Mouse (Mus musculus): ENCODE data around the gene Hdgfl3. TPM values are rescaled to one million over a fixed set of nuclear protein-coding genes. Genes with fewer than 3 reads are reported as not detected.
"Not testable (repeated sequence)": the region's sequence is repeated elsewhere in the genome, so short reads cannot be mapped to it uniquely, and the experiment has no call there.

The Hdgfl3 gene
- total and polyA plus RNA-seq, 2 experiments from 2014 or later, result 68.1 to 136 TPM

DNA sequence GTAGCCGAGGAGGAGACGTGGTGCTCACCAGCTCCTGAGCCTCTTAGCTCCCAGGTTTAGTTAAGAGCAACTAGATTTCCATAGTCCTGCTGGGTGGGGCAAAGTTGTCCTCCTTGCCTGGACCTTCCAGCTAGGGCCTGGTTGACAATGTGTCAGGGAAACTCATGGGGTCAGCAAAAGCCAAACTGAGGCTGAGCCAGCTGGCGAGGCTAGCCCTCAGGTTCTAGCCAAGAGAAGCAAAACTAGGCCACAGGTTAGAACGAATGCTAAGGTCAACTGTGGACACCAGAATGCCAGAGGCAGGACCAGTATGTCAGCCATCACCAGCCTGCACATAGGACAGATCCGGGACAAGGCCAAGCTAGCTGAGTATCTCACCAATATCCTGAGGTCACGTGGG, 92.8 kb downstream of the Hdgfl3 start:
- TF ChIP-seq CTCF (IDR thresholded peaks at IDR 0.05), result no peak
- no peak overlapping the region for H3K27ac ChIP-seq (ENCODE audit: low read depth, low read length)
- no peaks in the 10 kb centered on the region for H3K9me3 ChIP-seq (ENCODE audit: low read length)
- ATAC-seq (ENCODE audit: low FRiP score) (no peak), DNase-seq (ENCODE audit: low spot score) (no peak)
- no peak overlapping the region for H3K4me2 ChIP-seq (ENCODE audit: low read depth, low read length, poor library complexity, severe bottlenecking)
- no peaks in the 10 kb centered on the region; the same call in 1 of the 2 replicates for H3K4me1 ChIP-seq (ENCODE audit: insufficient read depth, low read length)
- H3K27me3 ChIP-seq (ENCODE audit: insufficient read depth, low read length), result no peaks in the 10 kb centered on the region
- H3K36me3 ChIP-seq (ENCODE audit: insufficient read depth, low read length), result no peaks in the 10 kb centered on the region
- 87% methylated on average over 6 of the region's 6 CpGs for WGBS
- H3K9ac ChIP-seq (replicated peaks; ENCODE audit: low read length, poor library complexity, severe bottlenecking), result no peak overlapping the region
- no peak overlapping the region for H3K4me3 ChIP-seq (ENCODE audit: low read depth, low read length)

DNA sequence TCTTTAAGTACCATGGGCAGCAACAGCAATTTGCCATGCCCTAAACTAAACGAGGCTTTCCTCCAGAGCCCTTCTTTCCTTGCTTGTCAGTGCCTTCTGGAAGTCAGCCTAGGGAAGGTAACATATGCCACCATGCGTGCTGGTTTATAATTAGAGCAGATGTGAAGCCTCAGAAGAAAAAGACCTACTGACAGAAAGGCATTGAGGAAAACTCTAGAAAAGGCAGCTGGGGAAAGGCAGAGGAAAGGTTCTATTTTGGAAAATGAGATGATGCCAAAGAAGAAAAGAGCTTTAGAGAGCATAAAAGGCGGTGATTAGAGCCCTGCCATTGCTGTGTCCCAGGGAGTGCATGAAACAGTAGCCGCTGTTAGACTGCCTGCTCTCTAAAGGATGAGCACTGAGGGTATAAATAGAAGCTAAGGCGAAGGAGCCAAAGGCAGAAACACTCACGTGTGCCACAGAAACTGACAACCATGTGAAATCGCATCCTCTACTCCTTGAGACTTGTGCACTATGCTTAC, 93.6 kb downstream of the Hdgfl3 start:
- 46% methylated on average over 7 of the region's 7 CpGs for WGBS
- H3K4me1 ChIP-seq (ENCODE audit: insufficient read depth, low read length), result no peaks in the 10 kb centered on the region; the same call in 1 of the 2 replicates

DNA sequence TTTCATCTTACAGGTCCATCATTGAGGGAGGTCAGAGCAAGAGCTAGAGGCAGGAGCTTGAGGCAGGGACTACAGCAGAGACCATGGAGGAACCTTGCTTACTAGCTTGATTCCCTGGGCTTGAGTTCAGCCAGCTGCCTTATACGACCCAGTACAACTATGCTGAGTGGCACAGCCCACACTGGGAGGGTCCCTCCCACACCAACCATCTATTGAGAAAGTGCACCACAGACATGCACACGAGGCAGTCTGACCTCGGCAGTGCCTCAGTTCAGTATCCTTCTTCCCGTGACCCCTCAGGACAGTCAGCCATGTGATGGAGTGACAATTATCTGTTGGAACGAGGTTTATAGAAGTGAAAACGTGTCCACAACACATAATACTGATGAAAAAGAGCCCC, 94.5 kb downstream of the Hdgfl3 start:
- Histone ChIP-seq H3K9ac (replicated peaks; ENCODE audit: low read length, poor library complexity, severe bottlenecking) (no peak overlapping the region), H3K4me3 (ENCODE audit: low read depth, low read length) (no peak overlapping the region), H3K9me3 (ENCODE audit: low read length) (no peaks in the 10 kb centered on the region), H3K27me3 (ENCODE audit: insufficient read depth, low read length) (no peaks in the 10 kb centered on the region), H3K4me2 (ENCODE audit: low read depth, low read length, poor library complexity, severe bottlenecking) (no peak overlapping the region), H3K27ac (ENCODE audit: low read depth, low read length) (no peak overlapping the region), H3K36me3 (ENCODE audit: insufficient read depth, low read length) (no peaks in the 10 kb centered on the region), H3K4me1 (ENCODE audit: insufficient read depth, low read length) (no peaks in the 10 kb centered on the region; the same call in 1 of the 2 replicates)
- 76% methylated on average over 6 of the region's 6 CpGs for WGBS
- TF ChIP-seq CTCF (IDR thresholded peaks at IDR 0.05), result no peak
- DNase-seq (ENCODE audit: low spot score) (no peak), ATAC-seq (ENCODE audit: low FRiP score) (no peak)

More for the DNA sequence above, 93.6 kb downstream of the Hdgfl3 start:
- Histone ChIP-seq H3K4me2 (ENCODE audit: low read depth, low read length, poor library complexity, severe bottlenecking) (no peak overlapping the region), H3K27ac (ENCODE audit: low read depth, low read length) (peak overlapping the region; percentile 43; the same call in 1 of the 2 replicates), H3K27me3 (ENCODE audit: insufficient read depth, low read length) (no peaks in the 10 kb centered on the region), H3K4me3 (ENCODE audit: low read depth, low read length) (no peak overlapping the region), H3K9me3 (ENCODE audit: low read length) (no peaks in the 10 kb centered on the region), H3K36me3 (ENCODE audit: insufficient read depth, low read length) (no peaks in the 10 kb centered on the region), H3K9ac (replicated peaks; ENCODE audit: low read length, poor library complexity, severe bottlenecking) (0 out of 2 replicates have a peak overlapping the region, but pooled peaks have one; percentile 13)
- TF ChIP-seq CTCF (IDR thresholded peaks at IDR 0.05), result no peak
- no peak for ATAC-seq (ENCODE audit: low FRiP score)
- DNase-seq (ENCODE audit: low spot score), result no peak

DNA sequence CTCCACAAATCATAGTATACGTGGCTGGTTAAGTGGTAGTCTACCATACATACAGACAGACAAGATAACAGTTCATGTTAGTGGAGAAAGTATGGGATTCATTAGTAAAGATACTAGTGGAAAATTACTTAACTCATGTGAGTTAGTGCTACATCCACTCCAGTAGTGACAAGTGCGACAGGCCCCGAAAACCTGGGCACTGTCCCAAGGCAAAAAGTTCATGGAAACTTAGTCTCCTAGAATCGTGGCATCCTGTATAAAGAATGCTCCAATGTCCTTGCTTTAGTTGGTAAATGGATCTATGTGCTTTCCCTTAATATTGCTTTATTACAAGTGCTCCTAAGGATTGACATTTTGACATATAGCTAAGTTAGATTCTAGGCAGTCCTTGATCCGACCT, 96.5 kb downstream of the Hdgfl3 start:
- H3K9ac ChIP-seq (replicated peaks; ENCODE audit: low read length, poor library complexity, severe bottlenecking); H3K4me2 ChIP-seq (ENCODE audit: low read depth, low read length, poor library complexity, severe bottlenecking); H3K36me3 ChIP-seq (ENCODE audit: insufficient read depth, low read length); H3K4me1 ChIP-seq (ENCODE audit: insufficient read depth, low read length); H3K4me3 ChIP-seq (ENCODE audit: low read depth, low read length); DNase-seq (ENCODE audit: low spot score); H3K9me3 ChIP-seq (ENCODE audit: low read length); ATAC-seq (ENCODE audit: low FRiP score); H3K27ac ChIP-seq (ENCODE audit: low read depth, low read length); H3K27me3 ChIP-seq (ENCODE audit: insufficient read depth, low read length): not testable (repeated sequence)
- WGBS, result 90% methylated on average over 5 of the region's 5 CpGs

DNA sequence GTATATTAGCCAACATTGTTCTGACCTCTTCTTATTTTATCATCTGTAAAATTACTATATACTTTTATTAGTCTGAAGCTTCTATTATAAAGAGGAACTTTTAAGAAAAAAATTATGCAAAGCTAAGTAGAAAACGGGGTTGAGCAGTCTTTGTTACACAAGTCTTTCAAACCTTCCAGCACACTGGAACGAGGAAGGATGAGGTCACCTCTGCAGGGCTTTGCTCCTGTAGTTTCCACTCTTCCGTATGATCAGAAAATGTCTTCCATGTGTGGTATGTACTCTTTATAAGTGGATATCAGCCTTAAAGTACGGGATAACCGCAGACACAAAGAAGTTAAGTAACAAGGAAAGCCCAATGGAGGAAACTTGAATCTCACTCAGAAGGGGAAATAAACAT, 98.8 kb downstream of the Hdgfl3 start:
- Histone ChIP-seq H3K9ac (replicated peaks; ENCODE audit: low read length, poor library complexity, severe bottlenecking) (no peak overlapping the region), H3K4me3 (ENCODE audit: low read depth, low read length) (no peak overlapping the region), H3K9me3 (ENCODE audit: low read length) (no peaks in the 10 kb centered on the region), H3K27me3 (ENCODE audit: insufficient read depth, low read length) (no peaks in the 10 kb centered on the region), H3K36me3 (ENCODE audit: insufficient read depth, low read length) (no peaks in the 10 kb centered on the region), H3K27ac (ENCODE audit: low read depth, low read length) (no peak overlapping the region), H3K4me2 (ENCODE audit: low read depth, low read length, poor library complexity, severe bottlenecking) (no peak overlapping the region), H3K4me1 (ENCODE audit: insufficient read depth, low read length) (no peaks in the 10 kb centered on the region; the same call in 1 of the 2 replicates)
- no peak for TF ChIP-seq CTCF (IDR thresholded peaks at IDR 0.05)
- no peak for ATAC-seq (ENCODE audit: low FRiP score)
- no peak for DNase-seq (ENCODE audit: low spot score)
- 91% methylated on average over 5 of the region's 5 CpGs for WGBS

DNA sequence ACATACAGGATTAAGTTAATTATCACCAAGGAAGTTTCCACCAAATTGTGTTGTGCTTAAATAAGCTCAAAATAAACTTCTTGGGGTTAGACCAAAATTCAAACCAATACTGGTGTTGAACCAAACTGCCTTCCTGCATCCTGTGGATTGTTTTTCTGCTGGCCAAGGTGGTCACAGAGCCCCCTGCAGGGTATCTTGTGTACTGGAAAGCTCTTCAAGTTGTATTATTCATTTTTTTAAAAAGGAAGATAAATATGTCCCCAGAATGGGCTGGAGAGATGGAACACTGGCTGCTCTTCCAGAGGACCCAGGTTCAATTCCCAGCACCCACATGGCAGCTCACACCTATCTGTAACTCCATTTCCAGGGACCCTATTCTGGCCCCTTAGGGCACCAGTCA, 99.4 kb downstream of the Hdgfl3 start:
- no peak overlapping the region for H3K4me3 ChIP-seq (ENCODE audit: low read depth, low read length)
- H3K27me3 ChIP-seq (ENCODE audit: insufficient read depth, low read length), result no peaks in the 10 kb centered on the region
- DNase-seq (ENCODE audit: low spot score) (no peak), ATAC-seq (ENCODE audit: low FRiP score) (no peak)
- no peaks in the 10 kb centered on the region for H3K4me1 ChIP-seq (ENCODE audit: insufficient read depth, low read length)
- no peaks in the 10 kb centered on the region for H3K9me3 ChIP-seq (ENCODE audit: low read length)
- H3K4me2 ChIP-seq (ENCODE audit: low read depth, low read length, poor library complexity, severe bottlenecking), result no peak overlapping the region
- H3K27ac ChIP-seq (ENCODE audit: low read depth, low read length), result no peak overlapping the region
- no peaks in the 10 kb centered on the region for H3K36me3 ChIP-seq (ENCODE audit: insufficient read depth, low read length)
- no peak overlapping the region for H3K9ac ChIP-seq (replicated peaks; ENCODE audit: low read length, poor library complexity, severe bottlenecking)
- no peak for TF ChIP-seq CTCF (IDR thresholded peaks at IDR 0.05)

Other genes with a start within 250 kb of the Hdgfl3 start
- 23.7 and 25.6 TPM in 2 replicates for gene Homer2, start 226.9 kb downstream of the Hdgfl3 start, total RNA-seq (2014; rRNA removed)
- 23.5 and 29.5 TPM in 2 replicates for gene Homer2, start 226.9 kb downstream of the Hdgfl3 start, polyA plus RNA-seq (2015; fragmentation: Nextera tagmentation; extraction: Ambion mirVana)
- gene Ramac, start 171.5 kb downstream of the Hdgfl3 start, total RNA-seq (2014; rRNA removed), result 81.6 and 104 TPM in 2 replicates
- gene Ramac, start 171.5 kb downstream of the Hdgfl3 start, polyA plus RNA-seq (2015; fragmentation: Nextera tagmentation; extraction: Ambion mirVana), result 189 and 190 TPM in 2 replicates
- 34.7 and 48.7 TPM in 2 replicates for gene 3110040N11Rik, start 145.0 kb downstream of the Hdgfl3 start, total RNA-seq (2014; rRNA removed)
- gene 3110040N11Rik, start 145.0 kb downstream of the Hdgfl3 start, polyA plus RNA-seq (2015; fragmentation: Nextera tagmentation; extraction: Ambion mirVana), result 51.3 and 54.6 TPM in 2 replicates
- 112 and 127 TPM in 2 replicates for gene Btbd1, start 105.0 kb downstream of the Hdgfl3 start, total RNA-seq (2014; rRNA removed)
- 85.4 and 92.5 TPM in 2 replicates for gene Btbd1, start 105.0 kb downstream of the Hdgfl3 start, polyA plus RNA-seq (2015; fragmentation: Nextera tagmentation; extraction: Ambion mirVana)
- gene Gm10160, start 78.7 kb downstream of the Hdgfl3 start, total RNA-seq (2014; rRNA removed), result not detected in 2 replicates
- not detected in 2 replicates for gene Gm10160, start 78.7 kb downstream of the Hdgfl3 start, polyA plus RNA-seq (2015; fragmentation: Nextera tagmentation; extraction: Ambion mirVana)
- gene Tm6sf1, start 75.5 kb downstream of the Hdgfl3 start, total RNA-seq (2014; rRNA removed), result 8.7 and 15.2 TPM in 2 replicates
- 7.9 and 9.8 TPM in 2 replicates for gene Tm6sf1, start 75.5 kb downstream of the Hdgfl3 start, polyA plus RNA-seq (2015; fragmentation: Nextera tagmentation; extraction: Ambion mirVana)
- gene Bnc1, start 57.8 kb upstream of the Hdgfl3 start, total RNA-seq (2014; rRNA removed), result 0.22 and 0.47 TPM in 2 replicates
- 0.02 TPM in 1 of 2 replicates, not detected in the other for gene Bnc1, start 57.8 kb upstream of the Hdgfl3 start, polyA plus RNA-seq (2015; fragmentation: Nextera tagmentation; extraction: Ambion mirVana)
- gene Sh3gl3, start 239.4 kb upstream of the Hdgfl3 start, total RNA-seq (2014; rRNA removed), result 58.6 and 70.4 TPM in 2 replicates
- gene Sh3gl3, start 239.4 kb upstream of the Hdgfl3 start, polyA plus RNA-seq (2015; fragmentation: Nextera tagmentation; extraction: Ambion mirVana), result 102 and 108 TPM in 2 replicates

Data from midbrain, postnatal 0 days (tissue).